Mouse (Mus musculus): ENCODE measurements around the gene Fam90a1a. TPM values are rescaled to one million over a fixed set of nuclear protein-coding genes. Genes with fewer than 3 reads are reported as not detected.
"Not testable (repeated sequence)": the region's sequence is repeated elsewhere in the genome, so short reads cannot be mapped to it uniquely, and the experiment has no call there.

Gene Fam90a1a
- polyA plus RNA-seq (2012; rRNA removed), result not detected in 2 replicates

- no peak within 1 kb of the TSS for H3K4me3 ChIP-seq (ENCODE audit: insufficient read depth, low read length)
- TF ChIP-seq CTCF (IDR thresholded peaks at IDR 0.05; ENCODE audit: extremely low read depth, insufficient read depth, low read length) (no peak), POLR2A (IDR thresholded peaks at IDR 0.05; ENCODE audit: extremely low read depth, insufficient read depth, low read length) (no peak)
- no peak within 1 kb of the TSS for H3K27ac ChIP-seq (ENCODE audit: insufficient read depth, low read length)
- H3K4me1 ChIP-seq (ENCODE audit: control insufficient read depth, insufficient read depth, low read length), result no peaks in the 10 kb centered on the region
Observed at GRCm38 (mm10) chr8:21958414-21958813, at the start of gene Fam90a1a. Gene Fam90a1a (plus strand): TSS chr8:21958714.

GRCm38 (mm10) chr8:21911931-21912330, 46.6 kb upstream of the Fam90a1a start:
- H3K27ac ChIP-seq (ENCODE audit: insufficient read depth, low read length), result no peak overlapping the region
- no peaks in the 10 kb centered on the region for H3K4me1 ChIP-seq (ENCODE audit: control insufficient read depth, insufficient read depth, low read length)
- TF ChIP-seq CTCF (IDR thresholded peaks at IDR 0.05; ENCODE audit: extremely low read depth, insufficient read depth, low read length), result no peak
- TF ChIP-seq POLR2A (IDR thresholded peaks at IDR 0.05; ENCODE audit: extremely low read depth, insufficient read depth, low read length), result no peak
- no peak overlapping the region for H3K4me3 ChIP-seq (ENCODE audit: insufficient read depth, low read length)

- H3K27ac ChIP-seq (ENCODE audit: insufficient read depth, low read length), result no peak overlapping the region
- H3K4me3 ChIP-seq (ENCODE audit: insufficient read depth, low read length), result no peak overlapping the region
- TF ChIP-seq POLR2A (IDR thresholded peaks at IDR 0.05; ENCODE audit: extremely low read depth, insufficient read depth, low read length), result no peak
- no peak for TF ChIP-seq CTCF (IDR thresholded peaks at IDR 0.05; ENCODE audit: extremely low read depth, insufficient read depth, low read length)
- no peaks in the 10 kb centered on the region for H3K4me1 ChIP-seq (ENCODE audit: control insufficient read depth, insufficient read depth, low read length)
Observed at GRCm38 (mm10) chr8:21912554-21912953, 46.0 kb upstream of the Fam90a1a start.

- Histone ChIP-seq H3K27ac (ENCODE audit: insufficient read depth, low read length) (no peak overlapping the region), H3K4me3 (ENCODE audit: insufficient read depth, low read length) (no peak overlapping the region), H3K4me1 (ENCODE audit: control insufficient read depth, insufficient read depth, low read length) (no peaks in the 10 kb centered on the region)
- no peak for TF ChIP-seq POLR2A (IDR thresholded peaks at IDR 0.05; ENCODE audit: extremely low read depth, insufficient read depth, low read length)
- no peak for TF ChIP-seq CTCF (IDR thresholded peaks at IDR 0.05; ENCODE audit: extremely low read depth, insufficient read depth, low read length)
Observed at GRCm38 (mm10) chr8:21915625-21916024, 42.9 kb upstream of the Fam90a1a start.

- not testable (repeated sequence) for H3K4me1 ChIP-seq (ENCODE audit: control insufficient read depth, insufficient read depth, low read length); H3K27ac ChIP-seq (ENCODE audit: insufficient read depth, low read length); H3K4me3 ChIP-seq (ENCODE audit: insufficient read depth, low read length)
Observed at GRCm38 (mm10) chr8:21930754-21931153, 27.8 kb upstream of the Fam90a1a start.

GRCm38 (mm10) chr8:21932610-21933009, 25.9 kb upstream of the Fam90a1a start, which contains the start of gene Defb15:
Gene Defb15 (minus strand): TSS chr8:21932710.
- no peak for TF ChIP-seq POLR2A (IDR thresholded peaks at IDR 0.05; ENCODE audit: extremely low read depth, insufficient read depth, low read length)
- no peak for TF ChIP-seq CTCF (IDR thresholded peaks at IDR 0.05; ENCODE audit: extremely low read depth, insufficient read depth, low read length)
- Histone ChIP-seq H3K27ac (ENCODE audit: insufficient read depth, low read length) (no peak within 1 kb of the TSS), H3K4me1 (ENCODE audit: control insufficient read depth, insufficient read depth, low read length) (no peaks in the 10 kb centered on the region), H3K4me3 (ENCODE audit: insufficient read depth, low read length) (no peak within 1 kb of the TSS)

GRCm38 (mm10) chr8:21938052-21938451, 20.5 kb upstream of the Fam90a1a start, which contains the start of gene Defb35:
Gene Defb35 (plus strand): TSS chr8:21938352.
- H3K27ac ChIP-seq (ENCODE audit: insufficient read depth, low read length); H3K4me3 ChIP-seq (ENCODE audit: insufficient read depth, low read length); H3K4me1 ChIP-seq (ENCODE audit: control insufficient read depth, insufficient read depth, low read length): not testable (repeated sequence)

GRCm38 (mm10) chr8:21946462-21946861, 12.1 kb upstream of the Fam90a1a start, which contains the start of gene Defb13:
Gene Defb13 (plus strand): TSS chr8:21946762.
- H3K4me1 ChIP-seq (ENCODE audit: control insufficient read depth, insufficient read depth, low read length), result no peaks in the 10 kb centered on the region
- H3K27ac ChIP-seq (ENCODE audit: insufficient read depth, low read length), result no peak within 1 kb of the TSS
- H3K4me3 ChIP-seq (ENCODE audit: insufficient read depth, low read length), result no peak within 1 kb of the TSS
- no peak for TF ChIP-seq POLR2A (IDR thresholded peaks at IDR 0.05; ENCODE audit: extremely low read depth, insufficient read depth, low read length)
- no peak for TF ChIP-seq CTCF (IDR thresholded peaks at IDR 0.05; ENCODE audit: extremely low read depth, insufficient read depth, low read length)

- no peak overlapping the region for H3K27ac ChIP-seq (ENCODE audit: insufficient read depth, low read length)
- no peaks in the 10 kb centered on the region for H3K4me1 ChIP-seq (ENCODE audit: control insufficient read depth, insufficient read depth, low read length)
- no peak overlapping the region for H3K4me3 ChIP-seq (ENCODE audit: insufficient read depth, low read length)
- TF ChIP-seq POLR2A (IDR thresholded peaks at IDR 0.05; ENCODE audit: extremely low read depth, insufficient read depth, low read length), result no peak
- no peak for TF ChIP-seq CTCF (IDR thresholded peaks at IDR 0.05; ENCODE audit: extremely low read depth, insufficient read depth, low read length)
Observed at GRCm38 (mm10) chr8:21947311-21948017, 11.1 kb upstream of the Fam90a1a start.

GRCm38 (mm10) chr8:21955321-21955720, 3.2 kb upstream of the Fam90a1a start:
- no peak overlapping the region for H3K4me3 ChIP-seq (ENCODE audit: insufficient read depth, low read length)
- H3K27ac ChIP-seq (ENCODE audit: insufficient read depth, low read length), result no peak overlapping the region
- no peaks in the 10 kb centered on the region for H3K4me1 ChIP-seq (ENCODE audit: control insufficient read depth, insufficient read depth, low read length)
- TF ChIP-seq CTCF (IDR thresholded peaks at IDR 0.05; ENCODE audit: extremely low read depth, insufficient read depth, low read length), result peak; percentile 60
- no peak for TF ChIP-seq POLR2A (IDR thresholded peaks at IDR 0.05; ENCODE audit: extremely low read depth, insufficient read depth, low read length)

Data from cortical plate, adult 2 months (tissue).